Mouse (Mus musculus) kidney, postnatal 10 days (tissue): ENCODE data around the gene Cpsf6.

Experiments used
- DNase-seq: peaks from one replicate; pipeline ENCODE4 v3.0.0; 2021; ENCODE audit warnings: mixed read lengths

The Cpsf6 gene

GRCm38 (mm10) chr10:117385086-117385430, 5.2 kb upstream of the Cpsf6 start:
- no peak for DNase-seq

DNA sequence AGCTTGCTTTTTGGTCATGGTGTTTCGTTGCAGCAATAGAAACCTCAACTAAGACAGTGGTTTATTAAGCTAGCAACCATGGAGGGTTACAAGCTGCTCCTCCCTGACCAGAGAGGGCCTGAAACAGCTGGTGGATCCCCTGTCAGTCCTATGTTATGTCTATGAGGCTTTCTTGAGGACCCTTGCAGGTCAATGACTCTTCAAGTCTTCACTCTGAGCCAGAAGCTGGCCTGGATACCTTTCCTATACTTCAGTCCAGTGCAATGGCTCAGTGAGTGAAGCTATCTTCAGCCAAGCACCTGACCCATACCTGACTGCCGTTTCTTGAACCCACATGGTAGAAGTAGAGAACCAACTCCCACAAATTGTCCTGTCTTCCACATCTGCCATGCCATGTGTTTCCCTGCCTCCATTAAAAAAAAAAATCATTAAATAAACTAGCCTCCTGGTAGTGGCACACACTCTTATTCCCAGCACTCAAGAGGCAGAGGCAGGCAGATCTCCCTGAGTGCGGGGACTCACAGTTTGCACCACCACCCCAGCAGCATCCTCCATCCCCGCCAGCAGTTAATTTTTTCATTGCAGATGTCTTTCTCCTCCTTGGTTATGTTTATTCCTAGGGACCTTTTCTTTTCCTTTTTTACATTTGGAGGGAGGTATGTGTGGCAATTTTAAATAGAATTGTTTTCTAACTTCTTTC, 4.7 kb upstream of the Cpsf6 start:
- DNase-seq: no peak

DNA sequence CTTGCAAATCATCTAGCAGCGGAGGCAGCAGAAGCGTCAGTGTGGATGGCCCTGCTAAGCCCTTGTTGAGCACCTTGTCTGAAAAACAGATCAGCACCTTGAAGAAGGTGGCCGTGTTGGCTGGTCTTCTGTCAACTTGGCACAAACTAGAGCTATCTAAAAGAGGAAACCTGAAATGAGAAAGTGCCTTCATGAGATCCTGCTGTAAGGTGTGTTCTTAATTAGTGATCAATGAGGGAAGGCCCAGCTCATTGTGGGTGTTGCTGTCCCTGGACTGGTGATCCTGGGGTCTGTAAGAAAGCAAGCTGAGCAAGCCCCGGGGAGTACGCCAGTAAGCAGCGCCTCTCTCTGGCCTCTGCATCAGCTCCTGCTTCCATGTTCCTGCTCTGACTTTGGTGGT, 4.1 kb upstream of the Cpsf6 start:
- DNase-seq: no peak

GRCm38 (mm10) chr10:117382996-117383550, 3.3 kb upstream of the Cpsf6 start:
- no peak for DNase-seq

- no peak for DNase-seq
These were observed 2.3 kb upstream of the Cpsf6 start for GRCm38 (mm10) chr10:117382146-117382545.

DNA sequence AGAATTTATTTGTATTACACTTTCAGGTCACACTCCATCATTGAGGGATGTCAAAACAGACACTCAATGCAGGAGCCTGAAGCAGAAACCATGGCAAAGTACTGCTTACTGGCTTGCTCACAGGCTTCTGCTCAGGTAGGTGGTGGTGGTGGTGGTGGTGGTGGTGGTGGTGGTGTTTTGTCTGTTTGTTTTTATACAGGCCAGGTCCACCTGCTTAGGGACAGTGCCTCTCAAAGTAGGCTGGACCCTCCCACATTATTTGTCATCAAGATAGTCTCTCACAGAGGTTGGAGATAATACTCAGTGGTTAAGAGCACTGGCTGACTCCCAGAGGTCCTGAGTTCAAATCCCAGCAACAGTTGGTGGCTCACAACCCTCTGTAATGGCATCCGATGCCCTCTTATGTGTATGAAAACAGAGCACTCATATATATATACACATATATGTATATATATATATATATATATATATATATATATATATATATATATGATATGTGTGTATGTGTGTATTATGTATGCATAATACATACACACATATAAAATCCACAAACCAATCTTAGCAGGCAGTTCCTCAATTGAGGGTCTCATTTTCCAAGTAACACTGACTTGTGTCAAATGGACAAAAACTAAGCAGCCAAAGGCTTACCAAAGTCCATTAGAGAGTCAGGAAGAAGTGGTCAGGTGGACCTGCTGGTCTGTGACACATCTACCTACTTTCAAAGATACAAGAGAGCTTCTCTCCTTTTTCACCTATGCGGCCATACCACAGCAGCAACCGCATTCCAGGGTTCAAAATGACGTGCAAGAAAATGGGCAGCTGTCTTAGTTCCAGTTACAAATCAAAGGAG, 1.1 kb upstream of the Cpsf6 start:
- DNase-seq: no peak

DNA sequence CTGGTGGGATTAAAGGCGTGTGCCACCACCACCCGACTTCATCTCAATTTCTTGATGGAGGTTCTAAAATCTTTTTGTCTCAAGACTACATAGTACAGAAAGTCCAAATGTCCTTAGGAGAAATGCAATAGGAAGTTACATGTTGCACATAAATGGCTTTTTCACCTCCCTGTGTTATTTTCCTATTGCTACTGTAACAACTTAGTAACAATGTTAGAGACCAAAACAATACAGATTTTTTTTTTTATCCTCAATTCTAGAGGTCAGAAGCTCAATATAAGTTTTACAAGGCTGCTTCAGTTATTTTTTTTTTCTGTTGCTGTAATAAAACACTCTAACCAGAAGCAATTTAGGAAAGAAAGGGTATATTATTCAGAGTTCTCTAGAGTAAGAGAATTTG, 374 bp downstream of the Cpsf6 start:
- no peak for DNase-seq

DNA sequence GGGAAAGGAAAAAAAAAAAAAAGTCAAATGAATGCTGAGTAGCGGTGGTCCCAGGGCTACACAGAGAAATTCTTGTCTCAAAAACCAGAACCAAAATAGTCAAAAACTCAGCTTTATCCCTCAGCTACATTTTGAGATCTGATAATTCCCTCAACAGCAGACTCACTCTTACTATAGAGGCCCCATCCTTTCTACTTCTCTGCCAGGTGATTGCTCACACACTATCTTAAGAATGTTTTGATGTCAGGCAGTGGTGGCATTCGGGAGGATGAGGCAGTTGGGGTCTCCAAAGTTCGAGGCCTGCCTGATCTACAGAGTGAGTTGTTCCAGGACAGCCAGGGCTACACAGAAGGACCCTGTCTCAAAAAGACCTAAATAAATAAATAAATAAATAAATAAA, 1.2 kb downstream of the Cpsf6 start:
- no peak for DNase-seq

GRCm38 (mm10) chr10:117378291-117378555, 1.6 kb downstream of the Cpsf6 start:
- DNase-seq: no peak

- no peak for DNase-seq
These were observed 2.2 kb downstream of the Cpsf6 start for GRCm38 (mm10) chr10:117377431-117378290.

- peak; percentile 99 for DNase-seq
These were observed 3.1 kb downstream of the Cpsf6 start for GRCm38 (mm10) chr10:117376580-117377189.

- peak; percentile 69 for DNase-seq
These were observed 3.8 kb downstream of the Cpsf6 start for GRCm38 (mm10) chr10:117375841-117376579.

DNA sequence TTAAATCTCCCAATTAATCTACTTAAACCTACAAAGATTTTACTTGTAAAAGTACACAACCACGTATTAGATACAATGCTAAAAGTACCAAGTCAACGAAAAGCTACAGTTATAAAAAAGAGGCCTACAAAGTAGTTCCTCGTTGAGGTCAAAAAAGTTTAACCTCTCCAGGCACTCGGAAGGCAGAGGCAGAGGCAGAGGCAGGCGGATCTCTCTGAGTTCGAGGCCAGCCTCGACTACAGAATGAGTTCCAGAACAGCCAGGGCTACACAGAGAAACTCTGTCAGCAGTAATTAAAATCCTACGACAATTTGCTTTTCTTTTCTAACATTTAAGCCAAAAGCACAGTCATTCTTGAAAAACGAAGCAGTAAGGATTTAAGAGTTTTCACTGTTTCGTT, 4.7 kb downstream of the Cpsf6 start:
- DNase-seq: no peak

GRCm38 (mm10) chr10:117363106-117363505, 16.7 kb downstream of the Cpsf6 start:
- DNase-seq: peak; percentile 75

GRCm38 (mm10) chr10:117358891-117359290, 20.9 kb downstream of the Cpsf6 start:
- no peak for DNase-seq

DNA sequence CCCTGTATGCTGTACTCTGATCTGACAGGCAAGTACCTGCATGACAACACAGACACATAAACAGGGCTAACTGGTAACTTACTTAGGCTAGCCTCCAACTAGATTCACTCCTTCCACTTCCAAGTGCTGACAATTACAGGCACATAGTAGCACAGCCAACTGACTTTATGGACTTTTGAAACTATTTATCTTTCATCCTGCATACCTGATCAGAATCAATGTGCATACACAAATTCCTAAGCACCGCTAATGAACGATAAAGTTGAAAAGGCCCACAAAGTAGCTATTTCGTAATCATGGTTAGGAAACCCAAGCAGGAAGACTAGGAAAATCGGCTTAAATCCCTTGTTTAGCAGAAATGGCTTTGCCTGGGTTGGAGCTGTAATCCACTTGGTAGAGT, 36.8 kb downstream of the Cpsf6 start:
- DNase-seq: no peak

DNA sequence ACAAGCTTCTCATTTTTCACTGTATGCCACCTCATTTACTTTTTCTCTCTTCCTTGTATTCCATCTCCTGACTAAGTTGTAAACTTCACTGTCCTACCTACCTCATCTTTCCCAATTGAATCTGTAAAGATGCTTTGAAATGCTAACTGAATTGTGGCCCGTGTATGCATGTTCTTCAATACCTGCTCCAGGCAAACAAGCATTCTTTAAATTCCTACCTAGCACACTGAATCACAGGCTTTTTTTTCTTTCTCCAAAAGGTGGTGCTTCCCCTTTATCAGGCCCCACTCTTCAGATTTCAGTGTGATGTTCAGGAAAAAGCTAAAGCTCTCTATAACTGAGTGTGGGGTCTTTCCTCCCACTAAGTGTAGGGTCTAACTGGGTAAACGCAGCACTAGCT, 37.4 kb downstream of the Cpsf6 start:
- DNase-seq: no peak

GRCm38 (mm10) chr10:117341029-117341428, 38.8 kb downstream of the Cpsf6 start:
- DNase-seq: no peak

DNA sequence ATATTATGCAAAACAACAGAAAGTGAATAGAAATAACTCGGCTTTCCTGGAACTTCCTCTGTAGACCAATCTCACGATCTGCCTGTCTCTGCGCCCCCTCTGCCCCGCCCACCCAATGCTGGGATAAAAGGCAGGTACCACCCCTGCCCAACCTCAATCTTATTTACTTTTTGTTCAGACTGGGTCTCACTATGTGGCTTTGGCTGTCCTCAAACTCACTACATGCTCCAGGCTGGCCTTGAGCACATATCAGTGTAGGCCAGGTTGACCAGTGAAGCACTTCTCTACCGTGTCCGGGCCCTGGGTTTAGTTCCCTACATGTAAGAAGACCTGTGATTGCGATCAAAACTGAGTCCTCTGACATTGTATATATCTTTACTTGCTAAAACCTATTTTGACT, 40.6 kb downstream of the Cpsf6 start:
- no peak for DNase-seq

DNA sequence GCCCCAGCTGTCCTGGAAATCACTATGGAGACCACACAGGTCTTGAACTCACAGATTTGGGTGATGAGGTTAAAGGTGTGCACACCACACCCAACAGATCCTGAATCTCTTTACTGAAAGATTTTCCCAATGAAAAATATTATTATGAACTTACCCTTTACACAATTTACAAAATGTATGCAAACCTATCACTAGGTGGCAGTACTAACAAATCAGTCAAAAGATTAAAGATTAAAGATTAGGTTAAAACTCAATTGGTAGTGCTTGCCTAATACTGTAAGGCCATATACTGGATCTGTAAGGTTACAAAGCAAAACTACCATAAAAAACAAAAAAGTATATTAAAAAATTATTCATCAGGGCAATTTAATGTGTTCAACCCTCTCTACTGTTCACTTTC, 41.9 kb downstream of the Cpsf6 start:
- no peak for DNase-seq

- DNase-seq: no peak
These were observed 44.2 kb downstream of the Cpsf6 start for GRCm38 (mm10) chr10:117335649-117336048.

GRCm38 (mm10) chr10:117330521-117330920, 49.3 kb downstream of the Cpsf6 start:
- DNase-seq: peak; percentile 48
